Mouse (Mus musculus): ENCODE data around the gene Syne2.

Syne2 gene

DNA sequence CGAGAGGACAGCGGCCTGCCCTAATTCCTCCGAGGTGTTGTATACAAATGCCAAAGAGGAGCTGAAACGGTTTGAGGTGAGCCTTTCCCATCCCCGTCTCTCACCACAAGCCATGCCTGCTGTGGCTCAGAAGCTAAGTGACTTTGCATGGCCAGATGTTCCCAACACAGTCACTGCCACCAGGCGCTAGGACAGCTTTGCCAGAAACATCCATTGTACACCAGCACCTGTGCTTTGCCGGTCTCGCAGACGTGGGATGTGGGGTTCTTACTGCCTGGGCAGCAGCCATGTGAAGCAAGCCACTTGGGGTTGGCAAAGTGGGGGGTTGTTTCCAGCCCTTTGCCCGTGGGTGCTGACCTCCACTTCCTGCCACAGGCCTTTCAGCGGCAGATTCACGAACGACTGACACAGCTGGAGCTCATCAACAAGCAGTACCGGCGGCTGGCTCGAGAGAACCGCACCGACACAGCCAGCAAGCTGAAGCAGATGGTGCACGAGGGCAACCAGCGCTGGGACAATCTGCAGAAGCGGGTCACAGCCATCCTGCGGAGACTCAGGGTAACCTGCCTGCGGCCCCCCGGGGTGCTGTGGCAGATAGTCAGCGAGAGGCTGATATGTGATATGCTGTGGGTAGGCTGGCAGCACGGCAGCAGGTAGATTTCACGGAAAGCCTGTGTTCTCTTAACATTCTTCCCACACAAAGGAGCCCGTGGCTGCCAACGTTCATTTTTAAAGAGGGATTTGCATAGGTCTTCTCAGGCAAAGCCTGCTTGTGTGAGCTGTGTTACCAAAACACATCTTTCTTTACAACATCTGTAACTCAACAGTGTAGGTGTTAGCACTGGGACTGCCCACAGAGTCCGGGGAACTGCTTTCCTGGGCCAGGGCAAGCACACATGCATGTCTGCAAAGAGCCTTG, 277.4 kb downstream of the Syne2 start:
- 49% methylated on average over 30 of the region's 30 CpGs for WGBS

DNA sequence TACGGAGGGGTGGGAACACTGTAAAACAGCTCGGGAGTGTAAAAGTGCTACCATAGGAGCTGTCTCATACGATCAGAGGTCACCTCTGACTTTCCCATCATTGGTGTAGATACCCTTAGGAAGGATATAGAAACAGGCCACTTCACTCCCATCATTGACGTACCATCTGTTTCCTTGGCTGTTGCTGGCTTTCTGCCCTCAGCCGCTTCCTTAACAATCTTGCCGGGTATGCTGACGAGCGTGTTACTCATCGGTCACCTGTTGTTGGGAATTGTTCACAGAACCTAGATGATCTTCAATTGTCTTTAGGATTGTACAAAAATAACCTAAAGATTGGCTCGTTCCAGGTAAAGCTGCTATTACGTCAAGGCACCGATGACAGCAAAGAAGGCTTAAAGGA, 284.7 kb downstream of the Syne2 start:
- 61% methylated on average over 12 of the region's 12 CpGs for WGBS

DNA sequence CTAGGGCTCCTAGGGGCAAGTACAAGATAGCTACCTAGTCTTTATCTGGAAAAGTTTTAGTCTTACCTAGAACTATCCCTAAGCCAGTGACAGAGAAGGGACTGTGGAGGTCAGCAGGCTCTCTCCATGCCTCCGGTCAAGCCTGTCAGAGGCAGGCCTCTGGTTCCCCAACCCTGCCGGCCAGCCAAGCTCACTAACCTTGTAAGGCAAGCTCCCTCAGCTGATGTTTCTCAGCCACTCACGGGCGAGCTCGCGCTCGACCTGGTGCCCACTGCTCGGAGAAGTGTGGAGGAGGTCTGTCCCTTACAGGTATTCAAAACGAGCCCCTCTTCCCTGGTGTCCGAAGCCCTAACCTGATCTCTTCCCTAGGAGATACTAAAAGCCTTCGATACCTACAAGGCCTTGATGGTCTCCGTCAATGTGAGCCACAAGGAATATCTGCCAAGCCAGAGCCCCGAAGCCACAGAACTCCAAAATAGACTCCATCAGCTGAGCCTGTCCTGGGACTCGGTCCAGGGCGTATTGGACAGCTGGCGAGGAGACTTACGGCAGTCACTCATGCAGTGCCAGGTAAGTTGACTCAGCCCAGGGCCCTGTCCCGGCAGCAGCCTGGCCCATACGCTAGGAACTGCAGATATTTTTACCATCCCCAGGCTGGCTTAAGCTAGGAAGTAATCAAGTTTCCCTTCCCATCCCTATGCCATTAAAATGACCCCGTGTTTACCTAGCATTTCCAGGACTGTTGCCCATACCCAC, 286.8 kb downstream of the Syne2 start:
- 91% methylated on average over 20 of the region's 20 CpGs for WGBS

DNA sequence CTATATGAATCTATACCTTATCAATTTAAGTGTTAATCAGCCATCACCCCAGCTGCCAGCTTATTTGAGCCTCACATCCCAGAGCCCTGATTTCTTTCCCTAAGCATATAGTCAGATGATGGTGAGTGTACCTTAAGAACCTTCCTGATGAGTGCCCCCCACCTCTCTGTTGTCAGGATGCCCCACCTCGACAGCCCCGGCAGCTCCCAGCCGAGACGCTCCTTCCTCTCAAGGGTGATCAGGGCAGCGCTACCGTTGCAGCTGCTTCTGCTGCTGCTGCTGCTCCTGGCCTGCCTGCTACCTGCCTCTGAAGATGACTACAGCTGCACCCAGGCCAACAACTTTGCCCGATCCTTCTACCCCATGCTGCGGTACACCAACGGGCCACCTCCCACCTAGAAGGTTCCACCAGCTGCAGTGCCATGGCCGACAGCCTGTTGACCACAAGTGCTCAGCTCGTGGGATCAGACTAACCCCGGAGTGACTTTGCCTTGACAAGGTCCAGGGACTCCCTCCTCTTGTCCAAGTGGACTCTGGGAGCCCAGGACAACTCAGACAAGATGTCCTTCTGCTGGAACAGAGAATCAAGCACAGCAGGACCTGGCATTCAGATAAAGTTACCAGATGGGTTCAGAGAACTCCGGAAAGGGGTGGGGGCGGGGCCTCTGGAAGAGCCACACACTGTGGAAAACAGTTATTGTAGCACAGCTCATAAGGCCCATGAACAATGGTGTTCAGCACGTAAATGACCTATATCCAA, 291.9 kb downstream of the Syne2 start:
- WGBS = 92% methylated on average over 15 of the region's 15 CpGs

DNA sequence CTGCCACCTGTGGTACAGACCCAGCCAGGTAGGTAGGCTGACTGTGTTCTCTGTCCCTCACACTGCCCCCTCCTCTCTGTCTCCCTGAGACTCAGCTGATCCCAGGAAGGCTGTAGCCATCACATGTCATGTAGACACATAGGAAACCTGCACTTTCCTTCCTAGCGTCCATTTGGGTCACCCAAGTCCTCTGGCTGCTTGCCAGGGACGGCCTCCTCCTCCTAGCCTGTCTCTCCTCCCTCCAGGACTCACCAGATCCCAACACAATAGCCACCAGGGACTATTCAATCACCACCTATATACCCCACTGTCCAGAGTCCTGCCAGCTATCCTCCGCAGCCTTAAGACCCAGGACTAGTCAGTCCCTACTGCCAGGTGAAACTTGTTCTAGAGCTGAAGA, 293.1 kb downstream of the Syne2 start:
- WGBS = 79% methylated on average over 3 of the region's 3 CpGs

DNA sequence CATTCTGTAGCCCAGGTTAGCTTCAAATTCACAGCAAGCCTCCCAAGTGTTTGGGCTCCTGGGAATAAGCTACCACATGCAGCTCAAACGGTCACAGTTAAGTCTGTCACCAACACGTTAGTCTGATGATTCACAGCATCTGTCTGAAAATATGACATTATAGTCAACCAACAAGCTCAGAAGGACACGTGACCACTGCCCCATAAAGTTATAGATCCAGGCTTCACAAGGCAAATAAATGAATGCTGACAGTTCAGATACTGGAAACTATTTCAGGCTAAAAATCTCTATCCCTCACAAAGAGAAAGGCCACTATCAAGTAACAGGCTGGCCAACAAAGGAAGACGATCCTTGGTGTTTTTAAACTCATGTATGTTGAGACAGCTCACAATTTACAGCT, 298.6 kb downstream of the Syne2 start:
- 64% methylated on average over 4 of the region's 4 CpGs for WGBS

DNA sequence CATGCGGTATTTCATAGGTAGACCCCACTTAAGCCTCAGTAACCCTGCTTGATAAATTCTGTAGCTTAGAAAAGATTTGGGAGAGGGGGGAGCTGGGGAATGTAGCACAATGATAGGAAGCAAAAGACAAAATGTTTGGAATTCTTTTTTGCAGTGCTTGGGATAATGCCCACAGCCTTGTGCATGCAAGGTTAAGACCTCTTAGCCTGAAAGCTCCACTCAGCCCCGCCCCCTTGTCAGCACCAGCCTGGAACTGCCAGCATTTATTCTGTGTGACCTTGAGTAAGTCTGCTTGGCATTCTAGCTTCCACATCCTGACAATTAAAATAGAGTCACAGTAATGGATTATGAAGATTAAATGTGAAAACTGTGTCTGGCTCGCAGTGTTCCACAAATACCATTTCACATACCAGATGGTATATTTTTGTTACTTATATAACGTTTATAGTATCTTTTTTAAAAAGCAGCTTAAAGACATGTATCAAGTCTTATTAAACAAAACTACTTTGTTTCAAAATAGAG, 299.8 kb downstream of the Syne2 start:
- 55% methylated on average over 4 of the region's 4 CpGs for WGBS

DNA sequence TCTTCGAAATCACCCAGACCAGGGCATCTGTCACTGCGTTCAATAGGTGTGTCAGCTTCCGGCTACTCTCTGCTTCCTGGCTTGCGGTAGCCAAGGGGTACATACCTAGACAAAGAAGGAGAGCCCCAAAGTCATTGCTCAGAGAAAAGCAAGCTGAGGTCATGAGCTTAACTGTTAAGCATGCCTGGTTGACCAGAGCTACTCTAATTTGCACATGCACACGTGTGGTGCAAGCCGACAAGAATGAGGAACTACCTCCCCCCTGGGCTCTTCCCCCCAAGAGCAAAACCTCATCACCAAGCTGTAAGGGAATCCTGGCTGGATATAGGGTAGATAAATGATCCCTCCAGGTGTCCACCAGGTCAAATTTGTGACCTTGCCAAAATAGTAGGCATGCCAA, 305.3 kb downstream of the Syne2 start:
- 91% methylated on average over 6 of the region's 6 CpGs for WGBS

DNA sequence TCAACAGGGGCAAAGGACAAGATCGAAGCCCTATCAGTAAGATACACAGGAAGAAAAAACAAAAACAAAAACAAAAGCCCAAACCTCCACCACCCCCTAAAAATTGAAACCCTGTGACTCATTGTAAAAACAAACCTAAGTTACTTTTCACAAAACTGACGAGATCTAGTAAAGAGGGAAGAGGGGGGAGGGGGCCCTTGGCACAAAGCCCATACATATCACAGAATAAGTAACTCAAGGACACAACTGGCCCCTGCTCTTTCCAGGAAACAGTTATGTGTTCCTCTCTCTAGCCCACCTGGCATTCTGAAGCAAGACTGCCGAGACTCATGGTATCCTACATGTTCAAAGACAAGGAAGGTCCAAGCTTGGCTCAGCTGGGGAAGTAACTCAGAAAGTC, 310.4 kb downstream of the Syne2 start:
- WGBS = 68% methylated on average over 3 of the region's 3 CpGs

DNA sequence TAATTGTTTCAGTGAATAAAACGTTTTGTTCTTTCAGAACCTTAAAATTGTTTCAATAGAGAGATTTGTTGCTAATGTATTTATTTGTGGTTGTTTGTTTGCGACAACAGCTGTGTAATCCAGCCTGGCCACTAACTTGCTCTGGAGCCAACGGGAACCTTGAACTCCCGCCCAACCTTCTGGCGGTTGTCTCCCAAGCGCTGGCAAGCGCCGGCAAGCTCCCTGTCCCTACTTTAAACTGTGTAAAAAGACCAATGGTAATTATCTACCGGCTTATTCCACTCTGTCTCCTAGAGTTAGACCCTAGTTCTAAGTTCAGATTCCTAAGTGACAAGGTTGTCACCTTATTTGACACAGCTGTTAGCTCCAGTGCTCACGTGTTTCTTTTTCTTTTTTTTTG, 310.9 kb downstream of the Syne2 start:
- 70% methylated on average over 10 of the region's 10 CpGs for WGBS

DNA sequence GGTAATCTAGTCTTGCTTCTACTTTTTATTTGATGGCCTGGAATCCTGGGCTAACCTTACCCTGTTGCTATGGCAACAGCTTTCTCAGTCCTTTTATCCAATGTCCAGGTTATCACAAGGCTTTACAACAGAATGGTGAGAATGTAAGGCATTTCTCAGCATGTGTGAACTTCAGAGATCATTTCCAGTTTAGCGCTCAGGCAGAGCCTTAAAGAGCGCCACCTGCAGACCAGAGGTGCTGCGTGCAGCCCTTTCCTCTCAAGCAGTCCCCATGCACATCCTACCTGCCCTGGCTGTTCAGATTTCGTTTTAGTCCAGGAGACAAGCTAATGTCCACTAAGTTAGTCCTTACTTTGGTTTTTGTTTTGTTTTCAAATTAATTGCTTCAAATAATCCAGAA, 312.3 kb downstream of the Syne2 start:
- WGBS = 43% methylated on average over 4 of the region's 4 CpGs

DNA sequence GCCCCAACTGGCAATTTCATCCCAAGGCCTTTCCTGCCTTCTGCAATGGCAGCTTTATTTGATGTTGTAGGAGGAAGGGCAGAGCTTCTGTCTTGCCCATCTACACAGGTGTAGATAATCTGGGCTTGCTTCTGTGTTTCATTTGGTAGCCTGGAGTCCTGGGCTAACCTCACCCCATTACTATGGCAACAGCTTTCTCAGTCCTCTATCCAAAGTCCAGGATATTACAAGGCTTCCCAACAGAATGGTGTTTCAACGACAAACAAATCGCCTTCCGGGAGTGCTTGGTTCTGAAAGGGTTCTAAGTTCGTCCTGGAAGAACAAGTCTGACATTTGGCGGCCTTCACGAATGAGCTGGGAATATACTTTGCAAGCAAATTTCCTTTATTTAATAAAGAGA, 313.0 kb downstream of the Syne2 start:
- 71% methylated on average over 6 of the region's 6 CpGs for whole genome bisulfite sequencing

DNA sequence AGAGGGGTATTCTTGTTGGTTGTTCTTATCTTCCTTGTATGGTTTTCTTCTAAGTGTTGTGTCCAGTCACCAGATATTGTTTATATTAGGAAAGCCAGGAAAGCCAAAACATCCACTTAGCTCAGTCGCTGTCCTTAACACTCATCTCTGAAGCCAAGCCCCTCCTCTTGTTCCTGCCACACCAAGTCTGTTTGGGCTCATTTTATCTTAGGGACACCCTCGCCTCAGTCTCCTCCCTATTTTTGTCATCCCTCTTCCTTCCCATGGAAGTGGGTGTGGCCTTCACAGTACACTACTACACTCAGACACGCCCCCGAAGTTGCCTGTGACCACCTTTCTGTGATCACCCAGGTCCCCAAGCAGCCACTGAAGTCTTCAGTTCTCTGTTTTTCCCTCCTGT, 314.7 kb downstream of the Syne2 start:
- 79% methylated on average over 4 of the region's 4 CpGs for WGBS

DNA sequence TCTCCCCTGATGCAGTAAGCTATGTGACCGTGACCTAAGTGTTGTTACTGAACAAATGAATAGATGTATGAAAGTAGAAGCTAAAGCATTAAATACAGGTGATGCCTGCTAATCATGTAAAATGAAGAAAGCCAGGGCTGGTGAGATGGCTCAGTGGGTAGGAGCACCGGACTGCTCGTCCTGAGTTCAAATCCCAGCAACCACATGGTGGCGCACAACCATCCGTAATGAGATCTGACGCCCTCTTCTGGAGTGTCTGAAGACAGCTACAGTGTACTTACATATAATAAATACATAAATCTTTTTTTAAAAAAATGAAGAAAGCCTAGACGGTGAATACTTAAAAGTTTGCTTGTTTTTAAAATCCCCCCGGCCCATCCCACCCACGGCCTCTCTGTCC, 315.1 kb downstream of the Syne2 start:
- WGBS = 92% methylated on average over 9 of the region's 9 CpGs

DNA sequence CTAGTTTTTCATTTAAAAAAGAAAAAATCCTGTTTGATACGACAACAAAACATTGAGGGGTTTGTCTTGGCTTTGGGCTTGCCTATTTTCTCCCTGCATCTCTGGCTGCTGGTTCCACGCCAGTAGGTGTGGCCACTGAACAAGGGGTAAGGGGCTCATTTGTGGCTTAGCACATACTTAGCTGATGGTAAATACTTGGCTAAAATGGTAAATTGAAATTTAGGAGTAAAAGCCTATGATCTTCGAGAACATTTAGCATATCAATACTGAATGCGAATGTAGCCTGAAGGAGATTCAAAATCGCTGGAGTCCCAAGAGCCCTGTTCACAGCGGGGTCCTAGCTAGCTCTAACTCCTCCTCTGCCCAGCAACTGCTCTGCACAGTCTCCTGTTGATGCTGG, 318.8 kb downstream of the Syne2 start:
- WGBS = 36% methylated on average over 6 of the region's 6 CpGs

DNA sequence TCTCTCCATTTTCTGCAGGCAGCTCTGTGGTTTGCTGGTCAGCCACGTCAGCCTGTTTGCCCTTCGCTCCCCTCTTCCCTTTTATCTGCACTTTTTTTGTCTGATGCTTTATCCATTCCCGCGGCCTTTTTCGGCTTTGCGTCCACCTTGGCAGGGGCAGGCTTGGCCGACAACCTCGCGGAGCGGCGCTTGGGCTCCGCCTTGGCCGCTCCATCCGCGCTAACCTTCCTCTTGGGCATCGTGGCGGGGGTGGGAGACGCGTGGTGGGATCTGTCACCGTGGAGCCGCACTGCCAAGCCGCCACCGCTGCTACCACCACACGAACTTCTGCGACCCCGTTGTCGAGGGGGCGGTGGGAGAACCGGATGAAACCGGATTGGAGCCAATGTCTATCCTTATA, 334.5 kb downstream of the Syne2 start:
- 18% methylated on average over 30 of the region's 30 CpGs for WGBS

Data from cerebral cortex, adult 2 months (tissue).